Mouse (Mus musculus) neural tube, embryonic 10.5 days (tissue): ENCODE results near the gene Rgcc.

Experiments used
- DNase-seq: peaks from one replicate; pipeline ENCODE4 v3.0.0-alpha.2; 2017; ENCODE audit warnings: low spot score; ENCODE audit errors: extremely low spot score

Rgcc gene

DNA sequence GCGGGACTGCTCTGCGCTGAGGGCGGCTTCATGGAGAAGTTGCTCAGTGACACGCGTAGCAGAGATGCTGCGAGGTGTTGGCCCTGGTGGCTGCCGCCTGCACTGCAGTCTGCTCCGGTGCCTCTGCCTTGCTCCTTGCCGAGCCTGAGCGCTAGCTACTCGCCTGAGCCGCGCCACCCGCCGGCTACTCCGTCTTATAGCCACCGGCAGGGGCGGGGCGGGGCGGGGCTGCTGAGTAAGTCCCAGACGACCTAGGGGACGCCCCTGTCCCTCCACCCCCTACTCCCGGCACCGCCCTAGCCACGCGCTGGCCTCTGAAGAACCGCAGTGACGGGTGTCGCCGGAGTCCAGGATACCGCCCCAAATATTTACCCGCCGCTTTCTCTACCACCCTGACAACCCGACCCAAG lies at the start of gene Rgcc:
TSS of gene Rgcc (minus strand) at position 180 of the 410 bp plus-strand sequence.
- DNase-seq: peak; percentile 95

DNA sequence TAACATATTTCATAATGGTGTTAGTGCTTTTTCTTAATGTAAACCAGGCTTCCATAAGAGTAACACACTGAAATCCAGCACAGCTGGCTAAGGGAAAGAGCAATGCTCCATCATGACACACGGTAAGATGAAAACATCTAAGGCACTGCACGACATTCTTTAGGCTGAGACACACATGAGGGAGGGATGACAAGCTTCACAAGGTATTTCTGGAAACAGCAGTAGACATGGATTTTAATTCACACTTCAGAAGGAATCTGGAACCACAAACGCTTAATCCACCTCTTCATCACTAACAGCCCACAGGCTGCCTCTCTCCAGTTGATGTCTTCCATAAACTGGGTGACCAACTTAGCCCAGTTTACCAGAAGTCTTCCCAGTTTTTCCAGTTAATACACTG lies 44.9 kb upstream of the Rgcc start:
- no peak for DNase-seq

DNA sequence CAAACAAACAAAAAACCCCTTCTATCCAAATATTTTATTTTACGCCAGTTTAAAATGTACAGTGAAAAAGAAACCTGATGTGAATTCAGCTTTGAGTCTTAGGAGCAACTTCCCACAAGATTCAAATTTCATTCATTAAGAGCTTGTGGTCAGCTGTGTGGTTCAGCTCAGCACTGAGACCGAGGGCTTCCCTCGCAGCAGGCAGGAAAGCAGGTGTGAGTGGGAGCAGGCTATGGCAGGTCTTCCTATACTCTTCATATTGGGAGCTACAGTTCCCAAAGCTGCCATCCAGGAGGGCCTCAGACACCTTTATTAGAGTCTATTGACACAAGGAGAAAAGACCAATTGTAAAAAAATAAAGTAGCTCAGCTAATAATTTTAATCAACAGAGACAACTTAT lies 34.2 kb upstream of the Rgcc start:
- no peak for DNase-seq

DNA sequence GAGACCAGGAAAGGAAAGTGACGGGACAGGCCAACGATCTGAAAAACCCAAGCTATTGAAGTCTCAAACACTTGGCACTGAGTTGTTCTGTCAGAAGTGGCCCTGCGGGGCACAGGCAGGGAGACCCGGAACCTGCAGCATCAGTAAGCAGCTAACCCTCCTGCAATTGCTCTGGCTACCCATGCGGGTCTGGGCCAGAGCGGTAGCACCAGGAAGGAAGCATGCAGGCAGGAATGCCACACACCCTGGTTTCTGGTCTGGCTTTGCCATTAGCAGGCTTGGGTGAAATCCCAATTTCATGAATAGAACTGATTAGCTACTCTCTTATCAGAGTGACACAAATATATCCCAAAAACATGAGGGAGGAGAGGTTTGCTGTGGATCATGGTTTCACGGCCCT lies 30.5 kb upstream of the Rgcc start:
- DNase-seq: no peak

DNA sequence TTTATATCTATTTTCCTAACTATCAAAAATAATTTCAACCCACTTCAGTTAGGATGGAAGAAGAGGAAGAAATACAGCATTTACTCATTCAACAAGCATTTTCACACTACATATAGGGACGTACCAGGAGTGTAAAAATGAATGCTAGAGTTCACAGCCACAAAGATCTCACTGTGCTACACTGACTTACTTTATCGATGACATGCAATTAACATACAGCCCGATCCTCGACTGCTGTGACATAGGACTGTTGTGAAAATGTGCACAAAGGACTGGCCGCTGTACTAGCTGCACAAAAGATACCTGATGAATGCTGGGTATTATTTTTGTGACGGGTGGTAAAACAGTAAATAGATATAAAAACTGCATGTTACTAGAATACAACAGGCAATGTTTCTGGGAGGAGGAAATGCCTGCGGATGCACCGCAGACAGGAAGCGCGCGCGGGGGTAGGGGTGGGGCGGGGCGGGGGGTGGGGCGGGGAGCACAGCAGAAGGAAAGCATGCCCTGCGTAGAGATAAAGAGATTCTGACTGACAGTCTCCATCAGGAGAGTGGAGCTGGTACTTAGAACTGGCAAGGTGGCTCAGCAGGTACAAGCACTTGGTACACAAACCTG lies 29.6 kb upstream of the Rgcc start:
- DNase-seq: no peak

DNA sequence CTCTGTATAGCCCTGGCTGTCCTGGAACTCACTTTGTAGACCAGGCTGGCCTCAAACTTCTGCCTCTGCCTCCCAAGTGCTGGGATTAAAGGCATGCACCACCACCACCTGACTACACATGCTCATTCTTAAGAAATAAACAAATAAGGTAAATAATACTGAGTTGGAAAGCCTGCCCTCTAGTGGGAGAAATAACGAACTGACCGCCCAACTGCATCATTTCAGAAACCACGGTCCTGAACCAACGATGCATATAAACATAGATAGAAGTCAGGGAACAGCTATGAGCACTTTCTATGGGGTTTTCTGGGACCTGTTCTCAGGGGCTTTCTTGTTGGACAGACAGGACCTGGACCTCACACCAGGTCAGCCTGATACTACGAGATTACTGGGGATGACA lies 25.6 kb upstream of the Rgcc start:
- no peak for DNase-seq

DNA sequence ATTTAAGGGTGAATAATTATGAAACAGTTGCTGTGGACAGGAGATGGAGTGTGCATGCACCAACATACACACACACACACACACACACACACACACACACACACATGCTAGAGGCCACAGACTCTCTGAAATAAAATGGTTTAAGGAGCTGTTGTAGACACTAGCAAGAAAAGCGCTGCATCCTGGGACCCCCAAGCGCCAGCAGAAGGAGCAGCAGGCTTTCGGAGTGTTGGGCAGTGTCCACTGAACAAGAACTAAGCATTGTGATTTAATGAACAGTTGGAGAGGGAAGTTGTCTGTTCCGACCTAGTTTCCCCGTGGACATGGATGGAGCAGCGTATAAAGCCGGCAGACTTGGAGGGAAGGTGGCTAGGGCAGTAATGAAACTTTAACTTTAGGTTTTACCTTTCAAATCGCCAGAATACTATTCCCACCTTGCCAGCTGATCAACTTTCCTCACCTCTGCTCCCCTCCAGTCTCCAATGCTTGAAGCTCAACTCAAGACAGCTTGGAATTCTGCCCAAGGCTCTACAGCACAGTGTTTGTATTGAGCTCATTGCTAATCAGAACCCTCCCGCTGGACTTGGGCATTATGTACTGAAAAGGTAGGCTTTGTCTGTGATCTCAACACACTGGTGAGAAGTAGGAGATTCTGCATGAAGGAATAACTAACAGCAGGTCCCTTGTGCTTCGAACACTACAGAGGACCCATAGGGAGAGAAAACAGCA lies 22.8 kb upstream of the Rgcc start:
- DNase-seq: no peak

DNA sequence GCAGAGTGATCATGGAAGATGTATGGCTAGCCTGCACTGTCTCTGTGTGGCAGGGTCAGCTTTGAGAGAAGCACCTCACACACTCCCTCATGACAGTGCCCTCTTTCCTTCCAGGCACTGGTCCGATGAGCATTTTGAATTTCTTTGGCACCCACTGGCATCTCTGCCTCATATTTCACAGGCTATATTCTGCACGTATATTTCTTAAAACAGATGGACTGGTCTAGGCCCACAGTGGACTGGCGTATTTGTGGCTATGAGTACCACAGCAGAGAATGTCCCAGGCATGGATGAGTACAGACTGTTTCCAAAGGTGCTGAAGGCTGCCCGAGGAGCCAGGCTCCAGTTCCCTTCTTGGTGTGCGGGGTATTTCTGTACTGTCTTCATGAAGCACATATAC lies 20.4 kb upstream of the Rgcc start:
- no peak for DNase-seq

DNA sequence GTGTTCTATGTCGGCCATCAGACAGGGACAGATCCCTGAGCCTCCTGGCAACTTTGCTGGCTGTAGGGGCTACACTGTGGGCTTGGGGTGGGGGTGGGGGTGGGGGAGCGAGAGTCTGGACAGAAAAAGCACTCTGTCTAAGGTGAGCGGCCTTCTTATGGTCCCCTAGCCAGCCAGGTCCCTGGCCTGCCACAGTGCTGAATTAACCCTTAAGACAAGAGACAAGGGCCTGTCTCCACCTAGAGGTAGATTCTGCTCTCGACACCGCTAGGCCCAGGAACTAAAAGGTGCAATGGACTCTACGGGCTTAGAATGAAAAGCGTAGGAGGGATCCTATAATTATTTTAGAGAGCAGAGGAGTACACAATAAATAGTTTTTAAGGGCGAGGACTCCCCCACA lies 19.7 kb upstream of the Rgcc start:
- DNase-seq: no peak

DNA sequence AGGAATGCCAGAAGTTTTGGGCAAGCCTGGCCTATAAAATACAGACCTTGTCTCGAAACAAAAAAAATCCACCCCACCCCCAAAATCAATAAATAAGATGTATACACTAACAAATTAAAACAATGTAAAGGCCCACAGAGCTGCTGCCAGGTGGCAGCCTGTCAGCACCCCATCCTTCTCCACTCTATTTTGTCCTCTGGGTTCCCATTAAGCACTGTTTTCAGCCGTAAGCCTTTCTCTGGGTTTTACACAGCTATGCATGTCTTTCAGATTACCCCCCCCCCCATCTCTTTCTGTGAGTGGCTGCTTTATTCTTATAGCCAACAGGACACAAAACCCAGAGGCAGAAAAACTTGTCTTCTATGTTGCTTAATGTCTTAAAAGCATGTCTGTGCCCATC lies 16.2 kb upstream of the Rgcc start:
- no peak for DNase-seq

DNA sequence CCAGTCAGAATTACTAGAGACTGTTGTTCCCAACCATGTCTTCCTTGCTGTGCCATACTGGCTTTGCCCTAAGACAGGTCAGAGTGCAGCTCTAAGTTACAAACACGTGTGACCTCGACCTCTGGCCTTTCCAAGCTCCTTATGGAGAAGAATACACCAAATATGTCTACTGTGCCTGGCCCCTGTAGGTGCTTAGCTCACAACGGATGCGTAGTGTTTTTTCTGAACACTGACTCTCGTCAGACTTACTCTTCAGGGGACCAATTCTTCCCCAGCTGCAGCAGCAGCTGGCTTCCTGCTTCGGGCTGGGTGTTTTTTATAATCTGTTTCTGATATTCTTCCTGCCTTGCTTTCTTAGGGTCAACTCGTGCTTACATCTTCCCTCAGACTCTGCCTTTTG lies 14.4 kb upstream of the Rgcc start:
- no peak for DNase-seq

DNA sequence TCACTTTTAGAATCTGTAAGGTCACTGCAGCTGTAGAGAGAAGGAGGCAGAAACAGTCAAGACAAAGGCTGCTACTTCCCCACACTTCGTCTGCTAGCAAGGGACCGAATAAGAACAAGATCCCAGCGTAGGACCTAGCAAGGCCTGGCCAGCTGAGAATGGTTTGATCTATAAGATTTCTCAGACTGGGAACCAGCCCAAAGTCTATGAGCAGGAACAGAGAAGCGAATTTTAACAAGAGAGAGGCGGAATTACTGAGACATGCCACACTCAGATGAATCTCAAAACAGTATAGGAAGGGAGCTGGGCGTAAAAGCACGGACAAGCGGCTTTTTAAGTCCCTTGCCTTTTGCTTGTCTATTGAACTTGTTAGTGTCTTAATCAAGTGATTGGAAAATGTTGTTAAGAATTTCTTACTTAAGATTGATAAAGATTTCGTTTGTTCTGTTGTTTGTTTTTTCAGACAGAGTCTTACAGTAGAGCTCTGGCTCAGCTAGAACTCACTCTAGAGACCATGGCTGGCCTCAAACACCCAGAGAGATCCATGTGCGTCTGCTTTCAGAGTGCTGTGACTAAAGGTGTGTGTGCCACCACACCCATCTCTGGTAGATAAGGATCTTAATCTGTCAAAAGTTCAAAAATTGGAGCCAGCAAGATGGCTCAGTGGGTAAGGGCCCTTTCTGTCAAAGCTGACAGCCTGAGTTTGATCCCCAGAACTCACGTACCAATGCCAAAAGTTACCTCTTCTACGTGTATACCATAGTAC lies 13.0 kb upstream of the Rgcc start:
- no peak for DNase-seq

DNA sequence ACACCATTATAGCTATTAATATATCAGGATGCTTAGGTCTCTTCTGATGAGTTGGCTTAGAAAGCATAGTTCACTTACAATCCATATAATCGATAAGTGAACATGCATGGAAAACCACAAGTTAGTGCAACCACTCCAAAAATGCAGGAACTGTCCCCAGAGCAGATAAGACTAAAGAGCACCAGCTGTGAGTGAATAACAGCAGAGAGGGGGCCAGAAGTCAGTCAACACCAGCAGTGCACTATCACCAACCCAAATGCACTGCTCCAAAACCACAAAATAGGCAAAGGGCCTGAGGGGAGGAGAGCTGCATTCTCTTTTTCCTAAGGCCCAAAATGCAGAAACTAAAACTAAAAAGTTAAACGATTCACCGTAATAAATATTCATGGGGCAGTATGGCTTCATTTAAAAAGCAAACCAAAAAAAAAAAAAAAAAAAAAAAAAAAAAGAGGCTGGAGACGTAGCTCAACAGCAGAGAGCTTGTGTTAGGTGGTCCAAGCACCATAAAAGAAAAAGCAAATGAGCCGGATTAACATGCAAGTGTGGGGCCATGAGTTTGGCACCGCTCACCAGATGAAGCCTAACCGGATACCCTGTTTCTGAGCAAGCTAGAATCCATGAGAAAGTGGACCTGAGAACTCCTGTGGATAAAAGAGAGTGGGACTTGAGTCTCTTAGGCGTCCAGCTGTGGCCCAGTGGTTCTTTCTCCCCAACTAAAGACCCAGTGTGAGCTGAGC lies 12.2 kb upstream of the Rgcc start:
- no peak for DNase-seq

DNA sequence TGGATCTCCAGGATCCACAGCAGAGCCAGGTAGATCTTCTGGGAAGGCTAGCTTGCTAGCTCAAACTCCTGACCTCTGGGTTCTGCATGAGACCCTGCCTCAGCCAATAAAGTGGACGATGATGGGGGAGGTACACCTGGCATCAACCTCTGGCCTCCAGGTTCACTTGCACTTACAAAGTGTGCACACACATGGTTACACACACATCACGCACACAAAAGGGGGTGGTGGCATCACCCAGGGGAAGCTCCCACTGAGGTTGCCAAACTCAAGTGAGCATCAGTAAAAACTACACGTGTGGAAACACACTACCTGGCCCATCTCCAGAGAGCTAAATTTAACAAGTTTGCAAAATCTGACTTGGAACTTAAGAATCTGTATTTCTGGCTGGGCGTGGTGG lies 11.3 kb upstream of the Rgcc start:
- DNase-seq: no peak

DNA sequence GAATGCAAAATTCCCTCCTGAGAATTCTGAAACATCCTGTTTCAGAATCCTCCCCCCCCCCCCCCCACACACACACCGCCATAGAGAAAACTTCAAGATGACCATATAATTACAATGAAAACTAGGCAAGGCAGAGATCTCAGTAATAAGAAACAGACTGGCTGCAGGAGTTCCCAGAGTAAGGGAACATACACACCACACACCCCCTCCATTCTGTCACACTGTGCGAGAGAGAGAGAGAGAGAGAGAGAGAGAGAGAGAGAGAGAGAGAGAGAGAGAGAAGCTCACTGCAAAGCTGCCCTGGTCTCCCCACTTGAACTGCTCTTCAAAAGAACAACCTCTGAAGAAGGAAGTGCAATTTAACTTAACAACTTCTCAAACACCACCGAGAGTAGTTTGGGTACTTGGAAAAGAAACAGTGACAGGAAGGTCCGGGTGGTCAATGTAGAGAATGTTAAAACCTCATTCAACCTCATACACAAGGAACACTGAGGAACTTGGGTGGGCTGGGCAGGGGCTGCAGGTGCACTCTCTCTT lies 10.5 kb upstream of the Rgcc start:
- no peak for DNase-seq

DNA sequence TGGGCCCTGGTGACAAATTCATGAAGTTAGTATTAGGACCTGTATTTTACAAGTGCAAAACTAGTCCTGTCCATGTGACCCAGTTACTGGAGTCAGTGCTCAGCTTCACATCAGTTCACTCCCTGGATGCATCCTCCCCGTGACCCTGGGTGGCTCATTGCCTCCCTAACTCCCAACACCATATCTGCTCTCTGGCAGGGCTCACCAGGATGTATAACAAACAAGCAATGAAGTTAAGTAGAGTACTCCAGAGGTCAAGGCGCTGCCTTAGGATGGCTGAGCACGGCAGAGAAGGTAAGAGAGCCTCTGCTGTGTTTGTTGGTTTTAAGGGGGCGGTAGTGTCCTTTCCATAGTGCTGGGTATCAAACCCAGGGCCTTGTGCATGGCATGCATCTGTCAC lies 7.7 kb upstream of the Rgcc start:
- no peak for DNase-seq

DNA sequence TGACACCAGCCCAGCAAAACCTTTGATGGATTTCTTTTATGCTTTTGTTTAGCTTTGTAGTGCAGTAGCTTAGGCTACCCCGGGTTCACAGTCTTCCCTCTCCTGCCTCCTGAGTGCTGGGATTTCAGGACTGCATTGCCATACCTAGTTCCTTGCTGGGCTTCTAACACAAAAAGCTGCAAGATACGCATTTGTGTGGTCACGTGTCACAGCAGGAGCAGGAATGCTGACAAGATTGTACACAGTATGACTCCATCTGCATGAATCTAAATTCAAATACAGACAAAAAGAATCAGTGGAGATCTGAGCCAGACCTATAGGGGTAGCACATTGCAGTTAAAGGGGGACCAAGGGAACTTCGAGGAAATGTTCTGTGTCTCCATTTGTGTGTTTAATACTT lies 6.9 kb upstream of the Rgcc start:
- DNase-seq: no peak

DNA sequence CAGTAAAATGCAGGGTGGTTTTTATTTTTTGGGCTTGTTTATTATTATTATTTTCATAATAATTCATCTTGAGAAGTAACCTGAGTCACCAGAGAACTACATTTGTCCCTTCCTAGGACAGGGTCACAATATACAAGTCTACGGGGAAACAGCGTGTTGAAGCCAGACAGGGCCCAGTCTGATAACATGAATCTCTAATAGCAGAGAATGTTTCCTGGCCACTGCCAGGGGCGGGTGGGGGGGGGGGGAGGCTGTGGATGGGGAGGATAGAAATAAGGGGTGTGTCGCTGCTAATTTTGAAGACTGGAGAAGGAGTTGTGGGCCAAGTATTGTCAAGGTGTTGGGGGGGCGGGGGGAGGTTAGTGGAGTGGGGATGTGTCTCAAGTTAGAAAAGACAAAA lies 6.5 kb upstream of the Rgcc start:
- DNase-seq: no peak

DNA sequence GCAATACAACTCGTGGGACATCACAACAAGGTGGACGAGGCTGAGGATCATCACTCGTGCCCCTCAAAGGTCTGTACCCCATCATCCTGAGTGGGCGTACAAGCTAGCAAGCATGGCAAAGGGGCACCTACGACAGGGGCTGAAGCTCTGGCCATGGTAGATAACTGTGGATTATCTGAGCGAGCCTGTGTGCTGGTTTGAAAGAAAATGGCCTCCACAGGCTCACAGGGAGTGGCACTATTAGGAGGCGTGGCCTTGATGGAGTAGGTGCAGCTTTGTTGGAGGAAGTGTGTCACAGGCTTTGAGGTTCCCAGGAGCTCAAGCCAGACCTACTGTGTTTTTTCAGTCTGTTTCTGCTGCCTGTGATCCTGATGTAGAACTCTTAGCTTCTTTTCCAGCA lies 5.7 kb upstream of the Rgcc start:
- DNase-seq: no peak

DNA sequence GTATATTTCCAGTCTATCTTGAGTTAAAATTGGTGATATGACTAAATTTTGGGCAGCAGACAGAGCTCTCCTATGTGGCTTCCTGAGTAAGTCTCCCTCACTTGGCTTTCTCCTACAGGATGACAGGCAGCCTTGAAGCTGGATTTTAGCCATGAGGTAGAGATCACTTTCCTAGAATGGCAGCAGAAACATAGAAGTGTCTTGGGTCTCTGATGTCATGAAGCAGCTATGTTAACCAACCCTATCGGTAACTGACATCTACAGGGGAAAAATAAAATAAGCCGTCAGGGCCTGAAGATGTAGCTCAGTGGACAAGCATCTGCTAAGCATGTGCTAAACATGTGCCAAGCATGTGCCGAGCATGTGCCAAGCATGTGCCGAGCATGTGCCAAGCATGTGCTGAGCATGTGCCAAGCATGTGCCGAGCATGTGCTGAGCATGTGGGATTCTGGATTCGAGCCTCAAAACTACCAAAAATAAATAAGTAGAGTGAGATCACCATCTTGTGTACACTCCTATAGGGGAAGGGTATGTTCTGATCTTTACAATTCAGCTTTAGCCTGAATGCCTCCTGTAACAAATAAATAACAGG lies 3.5 kb upstream of the Rgcc start:
- no peak for DNase-seq

DNA sequence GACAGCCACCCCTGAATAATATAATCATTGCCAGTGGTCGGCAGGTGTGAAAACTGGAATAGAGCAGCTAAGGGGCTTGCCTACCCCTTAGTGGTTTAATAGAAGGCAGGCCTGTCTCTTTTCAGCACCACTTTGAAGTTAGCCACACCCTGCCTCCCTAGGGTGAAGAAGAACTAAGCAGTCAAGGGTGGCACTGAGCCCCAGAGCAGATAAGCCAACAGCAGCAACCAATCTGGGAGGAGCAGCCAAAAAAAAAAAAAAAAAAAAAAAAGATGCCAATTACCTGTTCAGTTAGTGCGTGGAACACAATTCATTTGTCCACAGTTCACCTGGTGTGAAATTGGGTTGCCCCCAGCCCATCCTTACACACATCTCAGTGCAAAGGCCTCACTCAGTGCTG lies 1.7 kb upstream of the Rgcc start:
- DNase-seq: no peak
